Mouse (Mus musculus) retina, postnatal 1 day (tissue): ENCODE measurements around the gene Ssbp3.

Experiments
- DNase-seq: peaks from one replicate; pipeline ENCODE4 v3.0.0-alpha.2; 2012

Ssbp3 gene

GRCm38 (mm10) chr4:107063214-107063613, 152.7 kb downstream of the Ssbp3 start:
- DNase-seq = no peak

DNA sequence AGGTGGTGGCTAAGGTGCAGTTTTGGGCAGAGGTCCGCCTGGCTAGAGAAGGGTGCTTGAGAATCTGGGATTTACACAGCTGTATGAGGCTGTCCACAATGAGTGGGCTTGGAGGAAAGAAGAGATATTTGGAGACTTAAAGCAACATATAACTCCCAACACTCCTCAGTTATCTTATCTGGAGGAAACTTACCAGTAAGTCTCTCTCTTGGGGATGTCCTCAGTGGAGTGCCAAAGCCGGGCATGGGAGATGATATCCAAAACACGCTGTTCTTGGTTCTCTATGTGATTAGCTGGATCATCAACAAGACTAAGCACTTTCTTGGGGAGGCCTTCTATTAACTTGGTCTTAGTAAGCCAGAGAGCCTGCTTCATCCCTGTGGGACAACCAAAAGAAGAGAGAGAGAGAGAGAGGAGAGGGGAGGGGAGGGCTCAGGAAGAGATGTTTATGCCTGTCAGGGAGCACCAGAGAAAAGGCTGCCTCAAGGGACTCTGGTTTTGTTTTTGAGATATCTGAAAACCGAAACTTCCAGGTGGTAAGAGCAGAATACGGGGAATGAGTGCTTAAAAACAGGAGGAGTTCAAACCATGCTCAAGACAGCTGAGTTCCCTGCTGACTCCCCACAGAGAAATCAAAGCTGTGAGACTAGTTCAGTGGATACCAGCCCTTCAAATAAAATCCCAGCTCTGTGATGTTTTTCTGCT, 154.0 kb downstream of the Ssbp3 start:
- DNase-seq = no peak

DNA sequence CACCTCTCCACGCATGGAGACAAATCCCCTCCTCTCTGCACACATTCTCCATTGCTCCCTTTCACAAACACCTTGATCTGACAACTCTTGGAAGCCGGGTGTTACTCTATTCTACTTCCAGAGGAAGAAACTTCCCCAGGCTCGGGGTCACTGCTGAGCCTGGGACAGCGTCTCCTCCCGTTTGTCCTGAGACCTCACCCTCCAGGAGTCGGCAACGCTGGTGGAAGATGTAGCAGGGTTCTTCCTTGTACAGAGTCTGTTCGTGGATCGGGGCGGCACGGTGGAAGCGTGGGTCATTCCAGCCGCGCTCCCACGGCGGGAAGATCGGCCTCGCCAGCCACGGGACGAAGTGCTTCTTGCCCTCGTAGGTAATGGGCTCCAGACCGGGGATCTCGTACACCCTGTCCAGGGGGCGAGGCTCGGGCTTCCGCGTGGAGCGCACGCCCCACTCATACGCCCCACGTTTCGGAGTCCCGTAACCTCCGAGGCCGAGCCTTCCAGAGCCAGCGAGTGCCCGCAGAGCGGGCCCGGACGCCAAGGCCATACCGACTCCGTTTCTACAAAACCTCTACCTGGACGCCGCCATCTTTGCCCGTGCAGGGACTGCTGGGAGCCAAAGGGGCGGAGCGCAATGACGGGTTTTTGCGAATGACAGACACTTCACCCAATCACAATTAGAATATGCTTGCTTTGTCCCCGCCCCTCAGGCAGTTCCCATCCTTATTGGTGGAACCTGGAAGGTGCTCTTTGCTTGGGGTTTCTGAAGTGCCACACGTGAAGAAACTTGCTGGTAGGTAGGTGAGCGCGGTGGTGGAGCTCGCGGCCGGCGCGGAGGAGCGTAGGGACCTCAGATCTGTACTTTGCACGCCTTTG, 156.0 kb downstream of the Ssbp3 start, which contains the start of the genes Mrpl37 and Cyb5rl:
Gene Mrpl37 (minus strand): TSS at position 617 of the 873 bp plus-strand sequence.
Gene Cyb5rl (plus strand): TSS at position 737 of the 873 bp plus-strand sequence.
- DNase-seq = peak; percentile 98

GRCm38 (mm10) chr4:107067151-107067840, 156.8 kb downstream of the Ssbp3 start:
- no peak for DNase-seq

DNA sequence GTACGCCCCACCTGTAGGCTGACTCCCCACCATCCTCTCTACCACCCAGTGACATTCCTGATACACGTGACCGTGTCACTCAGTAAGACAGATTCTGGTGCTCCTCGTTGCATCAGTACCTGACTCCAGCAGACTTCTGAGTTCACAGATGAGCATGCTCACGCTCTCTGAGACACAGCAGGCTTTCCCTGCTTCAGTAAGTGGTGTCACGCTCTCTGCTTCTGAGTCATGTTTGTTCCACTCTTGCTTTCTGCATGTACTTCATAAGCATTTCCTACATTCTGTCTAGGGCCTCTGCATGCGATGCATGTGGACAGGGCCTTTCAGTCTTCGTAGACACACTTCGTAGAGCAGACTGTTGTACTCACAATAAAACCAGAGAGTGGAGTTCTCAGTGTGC, 161.8 kb downstream of the Ssbp3 start:
- DNase-seq = no peak

GRCm38 (mm10) chr4:107075456-107075855, 165.0 kb downstream of the Ssbp3 start:
- peak; percentile 83 for DNase-seq

DNA sequence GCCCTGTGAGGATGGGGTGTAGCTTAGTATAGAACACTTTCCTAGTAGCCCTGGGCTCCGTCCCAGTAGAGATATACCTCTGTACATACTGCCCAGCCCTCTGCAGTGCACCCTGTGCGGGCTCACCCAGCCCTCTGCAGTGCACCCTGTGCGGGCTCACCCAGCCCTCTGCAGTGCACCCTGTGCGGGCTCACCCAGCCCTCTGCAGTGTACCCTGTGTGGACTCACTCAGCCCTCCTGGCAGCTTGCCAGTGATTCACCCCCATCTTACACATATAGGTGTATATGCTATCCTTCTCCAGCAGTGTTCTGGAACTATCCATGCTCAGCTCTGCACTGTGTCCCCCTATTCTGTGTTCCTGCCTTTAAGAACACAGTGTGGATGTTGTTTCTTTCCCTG, 168.4 kb downstream of the Ssbp3 start:
- no peak for DNase-seq

DNA sequence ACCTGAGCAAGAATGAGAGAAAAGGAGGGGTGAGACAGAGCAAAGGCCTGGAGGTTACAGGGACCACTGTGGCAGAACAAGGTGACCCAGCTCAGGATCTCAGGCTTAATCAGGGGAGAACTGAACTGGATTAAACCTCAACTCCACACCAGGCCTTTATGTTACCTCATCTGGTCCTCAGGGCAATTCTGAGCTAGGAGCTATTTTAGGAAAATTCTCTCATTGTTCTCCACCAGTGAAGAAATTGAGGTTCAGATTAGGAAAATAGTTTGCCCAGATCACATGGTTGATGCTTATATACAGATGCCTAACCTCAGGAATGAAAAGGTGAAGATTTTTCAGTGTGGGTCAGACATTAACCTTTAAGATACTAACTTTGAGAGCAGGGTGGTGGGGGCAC, 169.2 kb downstream of the Ssbp3 start:
- DNase-seq = no peak

GRCm38 (mm10) chr4:107082185-107082584, 171.7 kb downstream of the Ssbp3 start:
- no peak for DNase-seq

DNA sequence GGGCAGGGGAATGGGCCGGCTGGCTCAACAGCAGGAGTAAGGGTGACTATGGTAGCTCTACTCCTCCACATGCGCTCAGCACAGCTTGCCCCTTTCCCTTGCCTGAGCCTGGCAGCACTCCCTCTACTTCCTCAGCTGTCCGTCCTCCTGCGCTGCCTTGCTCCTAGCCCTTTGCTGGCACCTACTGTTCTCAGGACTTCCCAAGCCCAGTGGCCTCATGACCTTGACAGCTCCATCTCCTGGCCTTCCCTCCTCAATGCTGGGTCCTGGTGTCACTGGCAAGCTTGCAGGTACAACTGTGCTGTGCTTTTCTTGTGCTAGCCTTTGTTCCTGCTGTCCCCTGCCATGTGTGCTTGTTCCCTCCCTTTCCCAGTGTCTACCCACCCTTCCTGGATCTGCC, 172.6 kb downstream of the Ssbp3 start:
- no peak for DNase-seq

DNA sequence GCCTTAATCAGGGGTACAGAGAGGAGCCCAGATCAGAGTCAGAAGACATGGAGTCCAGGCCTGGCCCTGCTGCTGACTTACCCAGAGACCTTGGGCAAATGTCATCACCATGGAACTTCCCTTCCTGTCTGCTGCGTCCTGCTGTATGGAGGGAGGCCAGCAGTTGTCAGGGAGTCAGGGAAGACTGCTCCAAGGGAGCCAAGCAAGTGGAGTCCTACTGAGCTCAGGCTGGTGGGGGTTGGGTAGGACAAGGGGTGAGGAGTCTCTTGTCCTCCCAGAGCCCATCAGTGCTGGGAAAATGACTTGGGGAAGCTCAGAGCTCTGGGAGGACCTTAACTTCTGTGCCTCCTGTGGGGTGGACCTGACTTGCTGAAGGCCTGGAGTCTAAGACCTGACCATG, 173.8 kb downstream of the Ssbp3 start:
- DNase-seq = no peak

DNA sequence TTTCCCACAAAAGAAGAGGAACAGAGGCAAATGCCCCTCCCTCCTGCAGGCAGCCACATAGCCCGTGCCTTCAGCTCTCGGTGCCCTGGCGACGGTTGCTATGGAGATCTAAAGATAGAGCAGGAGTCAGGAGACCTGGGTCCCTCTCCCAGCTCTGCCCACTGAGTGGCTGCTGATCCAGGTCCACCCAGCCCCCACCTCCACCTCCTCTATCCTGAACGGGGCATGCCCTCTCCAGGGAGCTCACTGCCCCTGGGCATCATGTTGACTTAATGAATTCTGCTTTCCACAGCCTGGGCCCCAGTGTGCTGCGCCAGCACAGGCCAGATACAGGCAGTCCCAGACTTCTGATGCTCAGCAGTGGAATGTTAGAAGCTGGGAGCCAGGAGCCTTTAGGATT, 174.4 kb downstream of the Ssbp3 start:
- DNase-seq = peak; percentile 84

GRCm38 (mm10) chr4:107091696-107092095, 181.2 kb downstream of the Ssbp3 start:
- DNase-seq = no peak

DNA sequence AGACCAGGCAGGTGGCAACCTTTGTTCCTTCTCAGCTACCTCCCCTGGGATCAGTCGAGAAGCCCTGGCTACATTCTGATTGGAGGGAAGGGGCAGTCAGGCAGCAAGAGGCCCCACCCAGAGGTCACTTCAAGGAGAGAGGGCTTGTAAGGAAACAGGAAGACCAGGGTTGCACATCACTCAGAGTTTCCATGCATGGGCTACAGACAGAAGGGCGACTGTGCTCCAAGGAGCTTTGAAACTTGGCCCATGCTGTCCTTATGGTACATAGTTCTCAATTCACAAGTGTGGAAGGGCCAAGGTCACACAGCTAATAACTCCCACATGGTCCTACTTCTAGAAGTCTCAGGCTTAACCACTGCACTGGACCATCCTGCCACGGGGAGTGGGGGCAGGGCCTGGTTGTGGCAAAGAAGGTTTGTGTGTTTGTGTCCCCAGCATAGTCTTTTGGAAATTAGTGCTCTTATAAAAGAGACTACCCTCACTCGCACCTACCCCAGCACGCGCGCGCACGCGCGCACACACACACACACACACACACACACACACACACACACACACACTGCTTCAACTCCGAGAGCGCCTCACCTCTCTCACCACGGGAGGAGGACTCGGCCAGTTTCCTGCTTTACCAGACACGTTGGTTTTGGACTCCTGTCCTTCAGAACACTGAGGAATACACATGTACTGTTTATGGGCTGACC, 184.1 kb downstream of the Ssbp3 start:
- DNase-seq = no peak

DNA sequence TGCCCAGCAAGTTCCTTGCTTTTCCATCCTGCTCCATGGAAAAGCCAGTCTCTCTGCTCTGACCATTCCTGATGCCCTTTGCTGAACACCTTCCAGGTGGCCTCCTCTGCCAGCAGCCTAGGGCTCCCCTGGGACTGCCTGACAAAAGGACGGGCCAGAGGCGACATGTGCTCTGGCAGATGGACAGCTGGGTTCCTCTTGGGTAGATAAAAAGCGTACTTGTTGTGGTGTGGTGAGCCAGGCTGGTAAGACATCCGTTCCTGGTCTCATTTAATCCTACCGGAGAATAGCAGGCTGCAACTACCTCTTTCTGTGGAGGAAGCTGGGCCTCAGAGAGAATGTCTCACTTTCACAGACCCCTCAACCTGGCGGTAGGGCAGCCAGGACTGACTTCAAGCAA, 185.5 kb downstream of the Ssbp3 start:
- peak; percentile 57 for DNase-seq

GRCm38 (mm10) chr4:107096841-107097373, 186.4 kb downstream of the Ssbp3 start, which contains the start of gene Cdcp2:
Gene Cdcp2 (plus strand): TSS chr4:107096891.
- DNase-seq = no peak

DNA sequence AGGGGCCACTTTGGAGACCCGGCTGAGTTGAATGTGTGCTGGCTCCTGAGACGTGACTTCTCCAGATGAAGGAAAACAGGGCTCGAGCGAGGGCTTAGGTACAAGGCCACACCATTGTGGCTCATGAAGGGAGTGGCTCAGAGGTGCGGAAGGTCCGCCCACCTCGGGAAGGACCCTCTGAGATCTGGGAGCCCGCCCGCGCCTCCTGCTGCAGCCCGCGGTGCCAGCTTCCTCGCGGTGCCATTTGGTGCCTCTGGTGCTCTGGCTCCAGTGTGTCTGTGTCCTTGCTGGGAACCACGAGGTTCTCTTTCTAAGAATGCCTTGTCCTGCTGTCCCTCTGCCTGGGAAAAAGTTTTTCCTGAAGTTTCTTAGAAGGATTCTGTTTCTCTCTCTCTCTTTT, 187.4 kb downstream of the Ssbp3 start:
- no peak for DNase-seq

GRCm38 (mm10) chr4:107098375-107098774, 187.9 kb downstream of the Ssbp3 start:
- no peak for DNase-seq

DNA sequence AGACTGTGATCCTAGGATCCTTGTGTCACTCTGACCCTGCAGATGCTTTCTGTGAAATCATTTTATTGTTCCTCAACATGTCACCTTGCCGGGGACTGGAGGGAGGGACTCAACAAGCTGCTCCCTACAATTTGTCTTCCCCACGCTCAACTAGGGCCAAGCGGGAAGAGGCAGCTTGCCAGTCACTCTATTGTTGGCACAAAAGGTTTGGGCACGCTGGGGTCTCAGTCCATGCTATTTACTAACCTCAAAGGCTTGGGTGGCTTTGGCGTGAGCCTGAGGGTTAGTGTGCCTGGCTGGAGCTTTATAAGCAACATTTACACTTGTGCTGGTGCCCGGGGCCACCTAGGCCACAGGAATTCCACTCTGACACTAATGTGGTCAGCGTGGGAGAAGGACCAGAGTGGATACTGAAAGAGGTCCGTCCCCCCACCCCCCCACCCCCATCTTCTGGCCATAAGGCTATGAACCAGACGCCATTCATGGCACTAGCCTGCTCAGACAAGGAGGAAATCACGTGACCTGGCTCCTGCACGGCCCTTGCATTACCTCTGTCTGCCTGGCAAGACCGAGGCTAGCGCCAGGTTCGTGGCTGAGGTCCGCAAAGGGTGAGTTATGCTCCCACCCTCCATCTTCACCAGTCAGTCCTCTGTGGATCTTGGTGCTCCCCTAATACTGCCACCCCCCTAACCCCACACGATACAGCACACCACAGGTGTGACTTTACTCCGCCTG, 188.5 kb downstream of the Ssbp3 start:
- DNase-seq = no peak
